Mouse (Mus musculus) limb, embryonic 10.5 days (tissue): ENCODE measurements around the gene Idi1. TPM values are rescaled to one million over a fixed set of nuclear protein-coding genes. Genes with fewer than 3 reads are reported as not detected.
"Not testable (repeated sequence)": the region's sequence is repeated elsewhere in the genome, so short reads cannot be mapped to it uniquely, and the experiment has no call there.

Source experiments
- DNase-seq: peaks from one replicate; pipeline ENCODE4 v3.0.0-alpha.2; 2017; ENCODE audit warnings: low spot score
- H3K27ac ChIP-seq: fragments of 300-500 bp; sonication (generic); 2 replicates; pipeline ENCODE4 v1.5.1; 2016; ENCODE audit warnings: mild to moderate bottlenecking
- H3K27me3 ChIP-seq: fragments of 300-500 bp; sonication (generic); 2 replicates; pipeline ENCODE4 v1.6.1; 2016; ENCODE audit warnings: low read depth, mild to moderate bottlenecking; ENCODE audit not compliant: poor library complexity, severe bottlenecking
- H3K36me3 ChIP-seq: fragments of 300-500 bp; sonication (generic); 2 replicates; pipeline ENCODE4 v1.6.1; 2016; ENCODE audit warnings: mild to moderate bottlenecking, moderate library complexity
- H3K4me1 ChIP-seq: fragments of 300-500 bp; sonication (generic); 2 replicates; pipeline ENCODE4 v1.6.1; 2016
- H3K4me3 ChIP-seq: fragments of 300-500 bp; sonication (generic); 2 replicates; pipeline ENCODE4 v1.5.1; 2016; ENCODE audit warnings: mild to moderate bottlenecking, moderate library complexity
- H3K9me3 ChIP-seq: fragments of 300-500 bp; sonication (generic); replicated peaks from 2 replicates; pipeline ENCODE4 v1.6.1; 2016; ENCODE audit warnings: mild to moderate bottlenecking
- WGBS: fragments of 180-500 bp; shearing (Covaris S2); methylation state at CpG from one replicate; pipeline ENCODE4 v1.1.7; 2016; 5-methylcytosine and 5-hydroxymethylcytosine counted together
- polyA plus RNA-seq: library from polyadenylated mRNA; unstranded; fragments of >200 nt; fragmentation: Nextera tagmentation; extraction: Ambion mirVana; gene quantifications from 2 replicates; pipeline ENCODE4 v1.2.1, GENCODE M21; 2016

Idi1 gene
- polyA plus RNA-seq, 1 experiment from 2014 or later = 115 TPM

DNA sequence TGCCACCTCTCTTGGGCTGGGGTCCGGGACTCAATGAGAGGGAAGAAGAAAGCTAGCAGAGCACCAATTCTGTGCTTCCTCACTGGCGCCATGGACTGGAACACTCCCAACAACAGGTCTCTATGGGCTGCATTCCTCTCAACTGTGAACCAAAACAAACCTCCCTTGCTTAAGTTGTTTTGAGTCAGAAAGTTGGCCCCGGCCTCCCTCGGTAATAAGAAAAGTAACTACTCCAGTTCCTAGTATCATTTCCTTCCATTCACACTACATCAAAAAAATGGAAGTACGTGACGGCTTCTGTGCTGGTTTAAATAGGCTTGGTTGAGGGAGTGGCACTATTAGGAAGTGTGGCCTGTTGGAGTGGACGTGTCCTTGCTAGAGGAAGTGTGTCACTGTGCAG is 18.7 kb upstream of the Idi1 start:
- DNase-seq = no peak
- no peaks in the 10 kb centered on the region for H3K27me3 ChIP-seq
- no peaks in the 10 kb centered on the region for H3K9me3 ChIP-seq
- 88% methylated on average over 7 of the region's 7 CpGs for WGBS
- peaks cover 8% of the 10 kb centered on the region for H3K4me1 ChIP-seq
- H3K27ac ChIP-seq = no peak overlapping the region
- H3K36me3 ChIP-seq = peaks cover 21% of the 10 kb centered on the region
- no peak overlapping the region for H3K4me3 ChIP-seq

DNA sequence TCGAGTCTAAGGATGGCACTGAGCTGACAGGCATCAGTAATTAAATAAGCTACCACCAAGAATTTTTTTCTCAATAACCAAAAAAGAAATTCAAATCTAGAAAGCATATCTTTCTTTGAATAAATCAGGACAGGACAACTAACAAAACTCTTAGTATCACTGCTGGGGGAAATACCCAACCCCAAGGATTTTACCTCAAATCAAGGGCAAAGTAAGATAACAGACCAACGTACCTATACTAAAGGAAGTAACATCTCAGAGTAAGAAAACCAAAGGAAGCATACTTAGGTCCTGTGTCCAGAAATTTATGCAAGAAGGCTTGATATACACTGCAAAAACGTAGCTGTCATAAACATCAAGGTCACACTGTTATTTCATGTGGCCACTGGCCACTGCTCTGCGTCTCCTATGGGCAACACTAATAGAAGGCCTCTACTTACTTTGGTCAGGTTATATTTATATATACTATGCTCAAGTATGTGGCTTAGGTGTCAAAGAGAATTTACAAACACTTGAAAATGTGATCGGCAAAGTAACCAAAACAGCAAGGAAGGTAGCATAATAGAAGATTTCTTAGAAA is 15.6 kb upstream of the Idi1 start:
- Histone ChIP-seq H3K4me3 (peak overlapping the region; percentile 83), H3K4me1 (peaks cover 13% of the 10 kb centered on the region), H3K27ac (peak overlapping the region; percentile 92; the same call in 1 of the 2 replicates), H3K9me3 (no peaks in the 10 kb centered on the region), H3K27me3 (no peaks in the 10 kb centered on the region), H3K36me3 (peaks cover 15% of the 10 kb centered on the region; the same call in 1 of the 2 replicates)
- WGBS = 83% methylated on average over 5 of the region's 5 CpGs
- DNase-seq = no peak

DNA sequence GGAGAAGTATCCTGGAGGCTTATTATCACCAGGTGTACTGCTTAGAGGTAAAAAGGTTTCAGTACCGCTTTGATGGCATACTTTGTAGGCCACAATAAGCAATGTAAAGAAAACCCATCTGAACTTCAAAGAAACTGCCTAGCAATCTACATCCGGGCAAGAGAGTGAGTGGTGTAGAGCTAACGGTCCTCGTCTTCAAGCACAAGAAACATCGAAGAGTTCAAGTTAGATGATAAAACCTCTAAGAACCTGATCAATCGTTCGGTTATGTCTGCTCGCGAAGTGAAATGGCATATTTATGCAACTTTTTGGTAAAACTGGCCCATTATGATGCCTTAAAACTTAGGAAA is 15.2 kb upstream of the Idi1 start:
- no peaks in the 10 kb centered on the region for H3K9me3 ChIP-seq
- H3K36me3 ChIP-seq = peaks cover 11% of the 10 kb centered on the region; the same call in 1 of the 2 replicates
- H3K27ac ChIP-seq = peak overlapping the region; percentile 92
- H3K4me3 ChIP-seq = peak overlapping the region; percentile 83
- no peaks in the 10 kb centered on the region for H3K27me3 ChIP-seq
- no peak for DNase-seq
- 6% methylated on average over 9 of the region's 9 CpGs for WGBS
- peaks cover 13% of the 10 kb centered on the region for H3K4me1 ChIP-seq

DNA sequence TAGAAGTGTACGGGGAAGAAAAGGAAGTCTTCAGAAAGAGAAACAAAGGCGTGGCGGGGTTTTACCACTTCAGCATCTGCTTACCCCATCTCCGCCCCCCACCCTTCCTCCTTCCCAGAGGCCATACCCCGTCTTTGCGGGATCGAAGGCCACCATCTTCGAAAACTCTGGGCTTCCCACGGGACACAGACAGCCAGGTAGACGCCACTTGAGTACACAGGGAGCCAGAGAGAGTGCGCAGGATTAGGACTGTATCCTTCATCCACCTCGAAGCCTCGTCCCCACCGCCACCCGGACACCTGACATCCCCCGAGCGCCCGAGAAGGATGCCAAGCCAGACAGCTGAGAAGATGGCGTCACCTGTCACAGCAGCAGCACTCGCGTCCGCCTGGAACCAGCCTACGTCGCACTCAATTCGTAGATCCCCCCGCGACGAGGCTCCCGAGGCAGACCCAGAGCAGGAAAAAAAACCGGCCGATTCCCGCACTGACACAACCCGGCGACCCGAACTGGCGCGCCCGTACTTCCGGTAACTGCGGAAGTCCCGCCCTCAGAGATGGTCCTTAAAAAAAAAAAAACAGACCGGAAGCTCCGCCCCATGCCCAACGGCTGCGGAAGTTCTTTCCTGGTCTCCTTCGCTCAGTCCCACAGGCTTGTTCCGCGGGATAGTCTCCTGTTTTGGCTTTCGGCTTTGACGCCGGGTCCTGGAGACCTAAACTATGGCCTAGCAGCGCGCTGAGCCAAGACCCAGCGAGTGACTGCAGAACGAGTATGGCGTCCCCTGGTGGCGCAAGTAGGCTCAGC is 14.6 kb upstream of the Idi1 start:
- Histone ChIP-seq H3K4me3 (peak overlapping the region; percentile 83), H3K27ac (peak overlapping the region; percentile 92), H3K4me1 (peaks cover 13% of the 10 kb centered on the region), H3K36me3 (peaks cover 8% of the 10 kb centered on the region; the same call in 1 of the 2 replicates), H3K9me3 (no peaks in the 10 kb centered on the region), H3K27me3 (no peaks in the 10 kb centered on the region)
- peak; percentile 90 for DNase-seq
- WGBS = under 1% methylated on average over 57 of the region's 57 CpGs

DNA sequence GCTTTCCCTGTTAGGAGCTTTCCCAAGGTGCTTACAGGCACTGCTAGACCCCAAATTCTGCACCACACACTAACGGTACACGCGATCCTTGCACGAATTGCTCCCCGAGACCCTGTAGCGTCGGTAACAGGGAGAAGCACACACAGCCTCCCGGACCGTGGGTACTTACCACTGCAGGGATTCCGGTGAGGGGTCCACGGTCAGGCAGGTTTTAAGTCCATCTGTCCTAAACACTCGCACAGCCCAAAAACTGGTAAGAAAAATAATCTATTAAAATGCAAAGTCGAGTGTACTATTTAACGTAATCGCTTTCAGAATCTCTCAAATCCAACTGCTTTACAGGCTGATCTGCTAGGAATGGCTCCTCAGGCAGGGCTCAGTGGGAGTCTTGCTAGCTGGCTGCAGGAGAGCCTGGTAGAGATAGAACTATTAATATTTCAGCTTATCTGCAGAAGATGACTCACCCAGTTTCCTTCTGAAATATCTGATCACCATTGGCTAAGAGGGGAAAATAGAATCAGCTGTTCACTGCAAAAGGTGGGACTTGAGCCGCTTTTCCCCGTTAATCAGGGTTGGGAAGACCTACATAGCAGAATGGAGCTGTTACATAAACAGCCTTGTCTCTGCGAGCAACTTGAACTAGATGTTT is 13.9 kb upstream of the Idi1 start, which contains the start of gene Wdr37:
Gene Wdr37, minus strand, starts transcription at position 596 of the 649 bp plus-strand sequence.
- Histone ChIP-seq H3K4me1 (peaks cover 13% of the 10 kb centered on the region), H3K36me3 (peaks cover 6% of the 10 kb centered on the region; the same call in 1 of the 2 replicates), H3K27me3 (no peaks in the 10 kb centered on the region), H3K4me3 (peak within 1 kb of the TSS; percentile 83), H3K27ac (peak within 1 kb of the TSS; percentile 92), H3K9me3 (no peaks in the 10 kb centered on the region)
- WGBS = 2% methylated on average over 18 of the region's 18 CpGs
- DNase-seq = no peak

DNA sequence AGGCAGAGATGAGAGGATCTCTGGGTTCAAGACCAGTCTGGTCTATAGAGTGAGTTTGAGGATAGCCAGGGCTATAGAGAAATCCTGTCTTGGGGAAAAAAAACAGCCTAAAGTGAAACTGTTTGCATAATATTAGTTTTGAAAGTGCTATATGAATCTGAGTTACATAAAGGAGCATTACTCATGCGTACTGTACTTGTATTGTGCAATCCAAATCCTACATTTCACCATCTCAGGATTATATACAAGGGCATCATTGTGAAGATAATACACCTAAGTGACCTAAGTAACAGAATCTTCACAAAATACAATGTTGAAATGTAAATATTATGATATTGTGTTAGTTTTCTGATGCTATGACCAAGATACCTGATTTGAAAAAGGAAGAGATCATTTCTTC is 11.5 kb upstream of the Idi1 start:
- WGBS = 96% methylated on average over 1 of the region's 1 CpGs
- H3K4me1 ChIP-seq = peaks cover 13% of the 10 kb centered on the region
- H3K27me3 ChIP-seq = no peaks in the 10 kb centered on the region
- no peaks in the 10 kb centered on the region for H3K9me3 ChIP-seq
- no peak for DNase-seq
- no peak overlapping the region for H3K27ac ChIP-seq
- no peak overlapping the region for H3K4me3 ChIP-seq
- H3K36me3 ChIP-seq = no peaks in the 10 kb centered on the region

DNA sequence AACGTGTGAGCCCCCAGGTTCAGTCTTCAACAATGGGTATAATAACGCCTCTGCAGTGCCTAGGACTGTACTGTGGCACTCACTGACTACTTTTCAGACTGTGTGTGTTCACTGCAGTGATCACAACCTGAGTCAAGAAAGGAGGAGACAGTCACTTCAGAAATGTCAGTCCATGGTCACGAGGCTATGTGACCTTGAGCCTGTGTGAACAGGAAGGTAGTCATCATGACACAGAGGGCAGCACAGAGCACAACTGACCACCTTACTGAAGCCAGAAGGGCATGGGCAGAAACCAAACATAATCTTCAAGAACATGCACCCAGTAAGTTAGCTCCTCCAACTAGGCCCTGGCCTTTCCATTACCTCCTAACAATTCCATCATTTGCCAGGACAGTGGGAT is 3.7 kb upstream of the Idi1 start:
- no peaks in the 10 kb centered on the region for H3K9me3 ChIP-seq
- no peaks in the 10 kb centered on the region for H3K36me3 ChIP-seq
- H3K27me3 ChIP-seq = no peaks in the 10 kb centered on the region
- 89% methylated on average over 3 of the region's 3 CpGs for WGBS
- no peaks in the 10 kb centered on the region for H3K4me1 ChIP-seq
- DNase-seq = no peak
- H3K27ac ChIP-seq = no peak overlapping the region
- no peak overlapping the region for H3K4me3 ChIP-seq

DNA sequence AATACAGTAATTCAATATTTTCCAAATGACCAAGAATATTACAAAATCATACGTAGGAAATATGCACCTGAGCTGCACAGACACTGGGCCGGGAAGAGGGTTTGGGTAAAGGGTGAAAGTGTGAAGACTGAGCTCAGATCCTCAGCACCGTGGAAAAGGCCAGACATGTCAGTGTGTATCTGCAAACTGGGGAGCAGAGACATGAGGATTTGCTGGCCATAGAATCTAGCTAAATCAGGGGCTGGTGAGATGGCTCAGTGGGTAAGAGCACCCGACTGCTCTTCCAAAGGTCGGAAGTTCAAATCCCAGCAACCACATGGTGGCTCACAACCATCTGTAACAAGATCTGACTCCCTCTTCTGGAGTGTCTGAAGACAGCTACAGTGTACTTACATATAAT is 1.4 kb upstream of the Idi1 start:
- not testable (repeated sequence) for H3K4me1 ChIP-seq, DNase-seq, H3K4me3 ChIP-seq, H3K27ac ChIP-seq, H3K27me3 ChIP-seq, H3K9me3 ChIP-seq
- H3K36me3 ChIP-seq = peaks cover 12% of the 10 kb centered on the region
- WGBS = 86% methylated on average over 5 of the region's 5 CpGs

DNA sequence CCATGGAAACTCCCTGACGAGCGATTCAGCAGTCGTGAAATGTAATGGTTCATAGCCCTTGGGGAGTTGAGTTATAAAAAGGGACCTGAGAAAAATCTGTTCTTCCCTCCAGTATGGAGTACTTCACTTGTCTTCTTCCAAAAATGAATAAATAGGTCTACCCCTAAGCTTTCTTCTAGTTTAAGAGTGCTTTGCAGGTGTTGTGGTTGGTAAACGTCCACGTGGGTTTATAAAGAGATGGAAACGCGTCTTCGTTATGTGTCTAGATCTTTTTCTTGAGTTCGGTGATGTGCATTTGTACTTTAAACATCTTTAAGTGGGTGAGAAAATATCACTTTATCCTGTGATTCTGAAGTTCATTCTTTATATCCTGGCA is 872 bp downstream of the Idi1 start:
- WGBS = 6% methylated on average over 9 of the region's 9 CpGs

DNA sequence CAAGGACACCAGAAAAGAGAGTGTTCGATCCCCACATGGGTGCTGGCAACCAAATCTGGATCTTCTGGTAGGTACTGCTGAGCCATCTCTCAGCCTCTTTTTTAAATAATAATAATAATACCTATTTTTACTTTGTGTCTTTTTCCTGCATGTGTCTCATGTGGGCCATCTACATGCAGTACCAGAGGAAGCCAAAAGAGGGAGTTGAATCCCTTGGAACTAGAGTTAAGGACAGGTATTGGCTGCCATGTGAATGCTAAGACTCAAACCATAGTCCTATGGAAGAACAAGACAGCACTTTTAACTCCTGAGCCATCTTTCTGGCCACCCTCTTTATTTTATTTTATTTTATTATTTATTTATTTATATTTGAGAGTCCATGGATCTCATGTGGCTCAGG is 3.3 kb downstream of the Idi1 start:
- Histone ChIP-seq H3K4me3 (no peak overlapping the region), H3K4me1 (peaks cover 6% of the 10 kb centered on the region; the same call in 1 of the 2 replicates), H3K36me3 (peaks cover 37% of the 10 kb centered on the region), H3K27ac (no peak overlapping the region), H3K9me3 (no peaks in the 10 kb centered on the region), H3K27me3 (no peaks in the 10 kb centered on the region)
- no peak for DNase-seq
- 96% methylated on average over 1 of the region's 1 CpGs for WGBS

More for the DNA sequence above, 872 bp downstream of the Idi1 start:
- H3K36me3 ChIP-seq = peaks cover 24% of the 10 kb centered on the region
- peaks cover 6% of the 10 kb centered on the region; the same call in 1 of the 2 replicates for H3K4me1 ChIP-seq
- H3K9me3 ChIP-seq = no peaks in the 10 kb centered on the region
- H3K27ac ChIP-seq = peak overlapping the region; percentile 96
- H3K4me3 ChIP-seq = peak overlapping the region; percentile 81
- DNase-seq = no peak
- no peaks in the 10 kb centered on the region for H3K27me3 ChIP-seq

DNA sequence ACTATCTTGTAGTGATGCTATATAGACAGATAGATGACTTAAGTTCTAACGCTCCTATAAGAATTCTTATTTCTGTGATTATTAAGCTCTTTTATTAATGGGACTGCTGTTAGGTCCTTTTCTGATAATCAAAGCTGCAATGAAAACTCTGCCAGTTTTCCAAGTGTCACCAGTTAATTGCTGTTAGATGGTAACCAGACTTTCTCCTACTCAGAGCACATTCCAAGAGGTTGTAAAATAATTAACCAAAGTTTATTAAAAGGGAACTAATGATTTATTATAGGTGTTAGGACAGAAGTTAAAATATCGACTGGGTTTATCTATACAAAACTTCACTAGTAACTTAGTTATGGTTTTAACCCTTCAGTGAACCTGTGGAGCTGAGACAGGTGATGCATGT is 20.7 kb downstream of the Idi1 start:
- H3K9me3 ChIP-seq, H3K27me3 ChIP-seq, DNase-seq, H3K36me3 ChIP-seq, H3K4me3 ChIP-seq, H3K27ac ChIP-seq, H3K4me1 ChIP-seq: not testable (repeated sequence)
- WGBS = 77% methylated on average over 2 of the region's 2 CpGs

DNA sequence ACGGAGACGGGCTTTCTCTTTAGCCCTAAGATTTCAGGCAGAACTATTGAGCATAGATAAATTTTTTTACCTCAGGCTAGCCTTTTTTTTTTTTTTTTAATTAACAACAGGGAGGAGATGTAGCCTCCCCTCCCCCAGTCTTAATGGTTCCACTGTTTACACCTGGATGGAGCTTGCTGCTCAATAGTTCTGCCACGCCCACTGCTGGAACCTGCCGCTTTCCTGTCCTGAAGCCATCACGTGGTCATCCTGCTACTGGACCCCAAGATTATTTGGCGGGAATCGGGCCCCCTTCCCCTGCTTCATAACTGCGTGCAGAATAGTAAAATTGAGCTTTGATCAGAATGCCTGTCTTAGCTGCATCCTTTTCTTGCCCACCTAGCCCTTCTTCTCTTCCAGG is 28.6 kb downstream of the Idi1 start:
- not testable (repeated sequence) for H3K9me3 ChIP-seq, DNase-seq, H3K4me3 ChIP-seq, H3K36me3 ChIP-seq, H3K27me3 ChIP-seq, H3K4me1 ChIP-seq, H3K27ac ChIP-seq
- WGBS = 97% methylated on average over 8 of the region's 8 CpGs

DNA sequence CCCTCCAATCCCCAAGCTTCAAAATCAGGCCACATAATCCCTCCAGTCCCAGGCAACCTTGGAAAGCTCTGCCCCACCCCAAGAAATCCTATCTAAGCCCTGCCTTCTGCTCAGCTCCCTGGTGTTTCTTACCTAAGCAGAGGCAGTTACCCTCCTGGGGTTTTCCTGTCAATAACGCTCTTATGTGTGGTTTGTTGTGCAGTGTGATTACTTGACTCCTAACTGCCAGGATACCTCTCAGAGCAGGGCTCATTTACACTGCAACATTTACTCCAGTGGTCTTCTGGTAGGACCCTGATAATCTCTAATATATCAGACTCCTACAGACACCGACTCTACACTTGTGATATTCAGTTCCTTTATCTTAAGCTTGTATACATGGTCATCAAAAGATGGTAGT is 48.2 kb downstream of the Idi1 start:
- WGBS = 70% methylated on average over 2 of the region's 2 CpGs
- Histone ChIP-seq H3K4me1 (no peaks in the 10 kb centered on the region), H3K4me3 (no peak overlapping the region), H3K36me3 (no peaks in the 10 kb centered on the region), H3K27ac (no peak overlapping the region), H3K9me3 (no peaks in the 10 kb centered on the region), H3K27me3 (no peaks in the 10 kb centered on the region)
- no peak for DNase-seq
